Mouse (Mus musculus): ENCODE measurements around the gene Cped1.

The Cped1 gene

DNA sequence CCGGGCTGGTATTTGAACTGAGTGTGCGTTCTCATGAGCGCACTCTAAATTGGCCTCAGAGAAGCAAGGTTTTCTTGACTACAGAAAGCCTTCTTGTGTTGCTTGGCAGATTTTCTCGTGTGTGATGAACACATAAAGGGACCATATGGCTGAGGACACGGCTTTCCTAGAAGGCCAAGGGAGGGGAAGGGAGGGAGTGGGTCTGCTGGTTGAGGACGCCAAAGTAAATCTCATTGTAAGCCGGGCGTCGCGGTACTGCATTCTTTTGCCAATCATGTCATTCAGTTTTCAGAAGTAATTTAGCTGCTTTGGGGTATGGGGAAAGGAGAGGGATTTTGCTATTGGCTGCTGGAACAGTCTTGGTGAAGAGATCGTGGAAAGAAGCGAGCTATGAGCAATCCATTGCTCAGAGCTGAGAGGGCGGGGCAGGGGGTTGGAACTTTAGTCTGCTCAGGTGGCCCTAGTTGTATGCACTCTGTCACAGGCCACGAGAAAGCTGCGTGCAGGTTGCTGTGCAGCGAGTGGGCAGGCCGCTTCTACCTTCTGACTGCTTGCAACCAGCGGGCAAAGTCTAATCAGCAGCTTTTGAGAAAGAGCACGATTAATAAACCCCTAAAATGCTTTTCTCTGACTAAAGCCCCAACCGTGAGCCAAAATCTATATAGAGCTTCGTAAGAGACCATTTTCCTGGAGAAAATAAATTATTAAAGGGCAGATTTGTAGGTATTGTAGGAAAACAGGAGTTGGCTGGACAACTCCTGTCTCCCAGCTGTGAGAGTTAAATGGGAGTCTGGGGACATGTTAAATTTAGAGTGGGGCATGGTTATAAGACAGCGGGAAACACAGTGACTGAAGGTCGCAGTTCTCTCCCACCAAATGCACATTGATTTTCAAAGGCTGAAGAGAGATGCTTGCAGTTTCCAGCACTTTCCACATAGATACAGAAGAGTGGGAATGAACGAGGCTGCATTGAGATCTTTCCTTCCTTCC, 203.9 kb downstream of the Cped1 start:
- DNase-seq, result no peak

DNA sequence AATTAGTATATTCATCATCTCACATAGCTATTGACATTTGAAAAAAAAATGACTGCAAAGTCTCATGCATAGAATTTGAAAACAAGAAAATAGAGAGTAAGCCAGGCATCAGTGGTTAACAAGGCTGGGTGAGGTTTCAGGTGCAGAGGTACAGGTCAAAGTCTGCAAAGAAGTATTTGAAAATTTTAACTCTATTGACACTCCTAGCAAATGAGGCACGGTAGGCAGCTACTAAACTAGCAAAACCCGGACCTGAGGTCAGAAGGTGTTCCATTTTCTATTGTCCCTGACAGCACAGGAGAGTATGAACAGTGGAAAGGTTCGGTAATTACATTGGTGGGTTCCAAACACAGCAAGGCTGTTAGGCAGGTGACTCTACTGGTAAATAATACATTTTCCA, 212.9 kb downstream of the Cped1 start:
- DNase-seq, result no peak

DNA sequence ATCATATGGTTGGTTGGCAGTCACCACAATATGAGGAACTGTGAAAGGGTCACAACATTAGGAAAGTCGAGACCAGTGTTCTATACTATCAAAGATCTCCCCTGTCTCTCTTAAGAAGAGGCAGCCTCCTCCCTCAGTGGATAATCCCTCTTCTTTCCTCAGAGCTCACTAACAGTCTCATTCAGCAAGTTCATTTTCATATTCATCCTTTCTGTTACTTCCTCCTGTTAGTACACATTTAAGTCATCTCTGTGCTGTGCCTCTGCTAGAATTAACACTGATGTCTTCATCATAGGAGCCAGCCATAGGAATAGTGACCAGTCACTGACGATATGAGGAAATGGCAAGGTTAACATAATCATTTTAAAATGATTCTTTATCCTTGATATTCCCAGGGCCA, 213.8 kb downstream of the Cped1 start:
- no peak for DNase-seq

DNA sequence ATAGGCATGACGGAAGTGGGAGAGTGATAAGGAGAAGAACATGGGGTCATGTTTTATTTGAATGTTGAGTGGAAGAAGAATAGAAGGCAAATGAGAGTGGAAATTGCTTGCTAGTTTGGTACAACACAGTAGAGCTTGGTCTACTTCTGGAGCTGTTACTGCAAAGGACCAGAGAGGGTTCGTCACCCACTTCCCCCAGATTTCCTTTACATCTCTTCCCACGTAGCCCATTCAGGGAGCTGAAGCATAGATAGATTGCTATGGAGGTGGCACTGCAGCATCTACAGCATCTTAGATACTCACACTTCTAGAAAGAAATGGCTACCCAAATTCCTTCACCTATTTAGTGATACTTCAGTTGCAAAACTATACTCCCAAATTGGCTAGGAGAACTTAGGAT, 214.4 kb downstream of the Cped1 start:
- DNase-seq, result no peak

DNA sequence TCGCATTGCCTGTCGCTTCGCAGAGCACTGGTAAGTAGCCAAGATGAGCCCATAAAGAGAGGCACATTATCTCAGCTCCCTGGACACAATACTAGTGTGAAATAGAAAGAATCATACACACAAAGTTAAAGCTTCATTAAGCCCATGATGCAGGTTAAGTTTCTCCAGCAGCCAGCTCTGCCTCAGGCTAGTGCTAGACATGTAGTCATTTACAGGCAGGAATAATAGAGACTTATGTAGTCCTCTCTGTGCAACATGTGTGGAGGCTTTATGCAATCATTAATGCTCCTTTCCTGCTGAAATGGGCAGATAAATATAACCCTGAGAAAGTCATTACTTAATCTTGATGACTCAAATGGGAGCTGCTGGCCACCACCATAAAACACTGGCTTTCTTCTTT, 216.2 kb downstream of the Cped1 start:
- no peak for DNase-seq

DNA sequence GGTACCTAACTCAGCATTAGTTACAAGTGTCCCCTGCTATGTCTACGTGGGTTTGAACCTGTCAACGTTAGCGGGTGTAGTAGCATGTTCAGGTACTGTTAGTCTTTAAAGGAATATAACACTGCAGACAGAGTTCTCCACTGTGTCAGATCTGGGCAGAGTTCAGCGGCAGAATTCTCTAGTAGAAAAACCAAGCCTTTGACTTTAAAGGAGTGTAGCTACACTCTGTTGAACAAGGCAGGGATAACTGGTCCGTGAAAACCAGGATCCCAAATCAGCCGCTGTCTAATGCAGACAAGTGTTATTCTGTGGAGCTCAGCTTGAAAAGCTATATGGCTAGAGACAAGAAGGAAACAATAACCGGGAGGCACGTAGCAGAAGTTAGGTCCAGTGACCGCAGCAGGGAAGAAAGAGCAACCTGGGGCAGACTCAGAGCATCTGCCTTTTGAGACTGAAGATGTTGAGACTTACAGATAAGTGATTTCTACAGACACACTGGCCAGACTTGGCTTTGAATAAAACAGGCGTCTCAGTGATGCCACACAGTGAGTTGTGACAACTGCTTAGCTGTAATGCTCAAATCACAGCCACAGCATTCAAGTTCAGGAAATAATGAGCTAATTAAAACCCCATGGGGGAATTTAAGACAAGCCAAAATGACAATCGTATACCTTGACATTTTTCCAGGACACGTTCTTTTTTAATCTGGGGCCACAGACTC, 219.5 kb downstream of the Cped1 start:
- no peak for DNase-seq

DNA sequence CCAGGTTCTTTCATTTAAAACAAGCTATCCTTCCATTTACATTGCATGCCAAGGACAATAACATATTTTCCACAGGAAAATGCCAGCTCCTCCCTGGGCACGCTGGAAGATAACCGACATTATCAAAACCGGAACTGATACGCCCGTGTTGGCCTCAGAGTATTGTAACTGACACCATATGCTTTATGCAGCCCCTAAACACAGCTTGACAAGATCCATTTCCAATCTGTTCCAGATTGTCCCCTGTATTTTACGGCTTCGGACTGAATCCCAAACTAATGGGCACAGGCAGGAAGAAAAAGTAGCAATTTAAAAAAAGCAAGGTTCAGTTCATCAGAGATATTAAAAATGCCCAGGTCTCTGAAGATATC, 220.0 kb downstream of the Cped1 start:
- no peak for DNase-seq

DNA sequence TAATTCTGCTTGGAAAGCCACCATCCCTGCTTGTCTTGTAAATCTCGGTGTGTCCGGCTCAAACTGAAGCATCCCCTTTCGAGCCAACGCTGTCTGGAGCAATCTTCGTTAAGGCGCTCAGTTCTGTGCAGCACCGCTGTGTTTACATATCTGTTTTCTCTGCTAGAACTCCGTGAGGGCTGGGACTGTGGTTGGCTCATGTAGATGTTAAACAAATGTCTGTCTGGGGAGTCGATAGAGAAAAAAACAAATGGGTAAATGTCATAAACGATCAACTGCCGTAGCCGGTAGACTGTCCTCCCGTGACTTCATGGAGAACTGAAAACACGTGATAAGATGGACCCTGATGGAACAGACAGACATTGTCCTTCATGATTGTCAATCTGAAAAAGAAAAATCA, 220.5 kb downstream of the Cped1 start:
- DNase-seq, result no peak

DNA sequence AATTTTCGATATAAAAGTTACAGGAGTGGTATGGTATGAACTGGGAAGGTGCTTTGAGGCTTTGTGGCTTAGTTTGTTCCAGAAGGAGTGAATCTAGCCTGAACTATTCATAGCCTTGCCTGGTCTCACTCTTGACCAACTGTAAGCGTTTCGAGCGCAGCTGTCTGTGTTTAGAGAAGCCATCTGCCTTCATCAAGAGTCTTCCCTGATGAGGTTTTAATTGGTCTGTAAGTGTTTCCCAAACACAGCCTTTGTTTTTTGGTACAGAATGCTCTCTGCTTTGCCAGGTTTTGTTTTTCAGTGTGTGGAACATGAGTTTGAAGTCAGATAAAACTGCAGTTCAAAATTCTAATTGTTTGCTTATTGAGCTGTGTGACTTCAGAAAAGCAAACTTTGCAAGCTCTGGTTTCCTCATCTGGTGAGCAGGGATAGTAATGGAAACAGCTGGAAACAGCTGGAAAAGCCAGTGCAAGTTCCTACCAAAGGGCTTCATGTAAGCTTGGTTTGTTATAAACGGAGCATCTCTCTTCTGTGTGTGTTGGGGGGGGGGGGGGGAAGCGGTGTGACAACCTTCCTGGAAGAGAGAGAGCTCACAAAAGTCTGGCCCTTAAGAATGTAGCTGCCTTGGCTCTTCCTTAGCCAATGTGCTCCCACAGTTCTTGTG, 221.0 kb downstream of the Cped1 start:
- no peak for DNase-seq

DNA sequence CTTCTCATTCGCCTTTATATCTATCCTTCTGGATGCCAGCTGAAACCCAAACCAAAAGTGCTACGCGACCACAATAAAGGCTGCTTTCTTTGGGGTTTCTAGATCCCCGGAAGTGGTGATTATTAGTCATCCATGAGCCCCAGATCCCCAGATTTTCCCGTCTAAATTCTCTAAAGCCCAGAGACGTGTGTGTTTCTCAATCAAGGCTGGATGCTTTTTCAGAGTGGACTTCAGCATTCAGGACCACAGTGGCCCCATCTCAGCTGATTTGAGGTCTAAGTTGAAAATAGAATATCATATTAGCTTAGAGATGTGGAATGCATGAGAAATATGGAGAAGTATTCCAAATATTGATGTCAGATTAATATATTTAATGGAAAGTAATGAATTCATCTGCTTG, 226.4 kb downstream of the Cped1 start:
- no peak for DNase-seq

DNA sequence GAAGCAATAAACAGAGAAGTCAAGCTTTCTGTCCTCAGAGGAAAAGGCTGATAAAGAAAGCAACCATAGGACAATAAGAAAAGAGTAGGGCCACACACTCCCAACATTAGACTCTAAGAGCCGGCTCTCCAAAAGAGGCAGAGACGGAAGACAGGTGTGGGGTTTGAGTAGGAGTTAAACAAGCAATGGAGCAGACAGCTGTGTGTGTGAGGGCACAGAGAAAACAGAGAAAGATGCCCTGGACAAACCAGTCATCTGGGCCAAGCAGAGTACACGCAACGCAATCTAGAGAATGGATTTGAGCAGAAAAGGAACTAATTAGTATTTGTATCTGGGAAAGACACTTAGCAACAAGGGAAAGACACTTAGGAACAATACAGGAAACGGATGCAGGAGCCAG, 227.5 kb downstream of the Cped1 start:
- no peak for DNase-seq

DNA sequence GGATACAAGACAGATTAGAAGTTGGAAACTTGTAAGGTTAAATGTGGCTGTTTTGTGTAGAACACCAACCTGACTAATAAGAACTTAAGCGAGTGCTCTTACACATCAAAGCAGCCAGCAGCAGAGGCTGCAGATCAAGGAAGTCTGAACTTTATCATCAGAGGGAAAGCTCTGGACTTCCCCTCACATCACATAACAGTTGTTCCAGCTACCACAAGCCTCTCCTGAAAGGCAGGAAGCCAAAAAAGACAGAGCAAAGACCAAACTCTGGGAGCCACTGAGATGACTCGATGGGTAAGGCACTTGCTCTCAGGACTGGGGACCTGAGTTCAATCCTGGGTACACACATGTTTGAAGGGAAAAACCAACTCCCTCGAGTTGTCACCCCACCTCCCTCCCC, 228.1 kb downstream of the Cped1 start:
- no peak for DNase-seq

DNA sequence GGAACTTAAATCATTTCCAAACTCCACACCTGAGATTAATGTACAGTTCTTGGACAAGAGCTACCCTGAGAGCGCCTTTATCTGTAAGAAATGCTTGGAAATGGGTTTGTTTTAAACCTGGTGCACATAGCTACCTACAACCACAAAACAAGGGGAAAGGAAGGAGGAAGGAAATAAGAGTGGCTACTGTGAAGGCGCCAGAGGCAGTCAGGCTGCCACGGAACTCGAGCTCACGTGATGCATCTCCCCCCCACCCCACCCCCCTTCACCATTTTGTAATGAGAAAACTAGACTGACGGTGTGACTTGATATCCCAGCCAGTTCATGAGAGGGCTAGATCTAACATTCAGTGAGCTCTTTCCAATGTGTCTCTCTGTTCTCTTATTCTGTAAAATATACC, 228.9 kb downstream of the Cped1 start:
- DNase-seq, result no peak

DNA sequence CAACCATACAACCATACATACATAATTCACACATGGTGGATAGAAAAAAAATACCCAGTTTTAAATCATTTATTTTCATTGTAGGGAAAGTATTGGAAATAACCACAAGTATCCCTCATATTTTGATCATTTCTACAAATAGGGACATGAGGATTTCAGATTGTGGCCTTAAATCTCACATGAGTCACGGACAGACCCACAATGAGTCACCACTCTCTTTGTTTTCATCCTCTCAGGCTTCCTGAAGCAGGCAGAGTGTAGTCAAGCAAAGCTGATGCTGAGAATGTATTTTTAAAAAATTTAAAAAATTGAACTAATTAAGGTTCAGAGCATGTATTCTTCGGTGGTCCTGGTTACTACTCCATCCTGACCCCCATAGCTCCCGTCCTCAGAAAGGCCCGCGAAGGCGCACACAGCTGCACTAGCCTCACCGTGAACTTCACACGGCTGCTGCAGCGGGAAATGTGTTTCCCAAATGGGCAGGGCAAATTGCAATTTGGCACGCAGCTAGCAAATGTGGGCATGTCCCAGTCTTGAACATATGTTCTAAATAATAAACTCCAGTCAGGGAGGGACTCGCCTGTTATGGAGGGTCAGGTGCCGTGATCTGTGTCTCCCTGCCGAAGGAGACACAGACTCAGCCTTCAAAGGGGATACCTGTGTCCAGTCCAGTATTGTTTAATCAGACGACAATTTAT, 230.7 kb downstream of the Cped1 start:
- no peak for DNase-seq

DNA sequence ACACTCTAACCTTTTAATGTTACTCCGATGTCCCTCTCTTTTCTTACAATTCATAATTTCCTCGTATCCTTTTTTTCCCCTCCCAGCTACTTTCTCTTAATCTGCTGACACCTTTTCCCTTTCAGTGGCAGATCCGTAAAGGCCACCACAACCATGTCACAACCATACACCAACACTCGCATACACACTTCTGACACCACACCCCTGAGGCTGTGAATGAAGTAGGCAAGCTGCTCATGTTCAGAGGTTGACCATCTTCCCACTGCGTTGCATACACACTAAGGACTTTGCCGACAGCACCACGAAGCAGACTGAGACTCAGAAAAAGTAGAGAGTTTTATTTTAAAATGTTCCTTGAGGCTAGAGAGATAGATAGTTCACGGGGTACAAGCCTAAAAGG, 235.4 kb downstream of the Cped1 start:
- no peak for DNase-seq

DNA sequence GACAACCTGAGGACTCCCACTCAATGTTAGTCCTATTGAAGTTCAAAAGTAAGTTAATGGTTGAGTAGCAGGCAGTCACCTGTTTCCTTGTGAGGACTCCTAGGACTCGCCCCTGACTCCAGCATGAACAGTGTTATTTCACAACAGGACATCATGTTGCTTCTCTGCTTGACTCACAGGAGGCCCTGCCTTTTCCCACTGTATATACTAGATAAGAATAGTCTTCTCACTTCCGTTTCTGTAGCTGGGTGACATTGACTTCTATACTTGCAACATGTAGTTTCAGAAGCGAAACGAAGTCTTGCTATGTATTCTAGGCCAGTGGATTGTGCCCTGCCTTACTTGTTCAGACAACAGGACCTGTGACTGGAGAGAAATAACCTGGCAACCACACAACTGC, 236.4 kb downstream of the Cped1 start:
- DNase-seq, result no peak

DNA sequence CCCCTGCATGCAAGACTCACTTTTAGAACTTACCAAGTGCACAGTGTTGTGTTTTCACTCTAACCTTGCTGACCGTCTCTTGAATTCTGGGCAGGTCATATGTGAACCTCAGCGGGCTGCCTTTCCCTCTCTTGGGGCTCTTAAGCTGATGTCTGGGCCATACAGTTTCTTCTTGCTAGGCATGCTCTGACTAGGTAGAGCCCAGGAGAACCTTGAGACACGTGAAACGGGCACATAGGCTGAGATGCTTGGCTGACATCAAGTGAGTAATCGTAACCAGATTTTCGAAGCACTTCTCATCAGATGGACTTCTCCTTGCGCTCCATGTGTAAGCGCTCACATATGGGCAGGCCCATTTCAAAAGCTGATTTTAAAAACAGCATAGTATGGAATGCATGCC, 237.2 kb downstream of the Cped1 start:
- no peak for DNase-seq

DNA sequence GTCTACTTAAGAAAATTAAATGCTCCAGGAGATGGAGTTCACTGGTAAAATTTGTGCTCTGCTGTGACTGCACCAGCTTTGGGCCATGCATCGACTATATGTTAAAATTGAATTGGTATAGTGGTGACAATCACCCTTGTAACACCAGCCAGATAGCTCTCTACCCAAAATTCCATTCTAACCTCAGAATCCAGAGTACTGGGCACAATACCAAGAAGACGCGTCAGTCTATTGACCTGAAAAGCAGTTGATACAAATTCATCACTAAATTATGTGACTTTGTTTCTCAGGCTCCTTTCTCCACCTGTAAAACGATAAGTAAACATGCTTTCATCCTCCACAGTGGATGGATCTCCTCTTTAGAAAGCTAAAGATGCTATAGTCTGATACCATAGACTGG, 238.6 kb downstream of the Cped1 start:
- no peak for DNase-seq

DNA sequence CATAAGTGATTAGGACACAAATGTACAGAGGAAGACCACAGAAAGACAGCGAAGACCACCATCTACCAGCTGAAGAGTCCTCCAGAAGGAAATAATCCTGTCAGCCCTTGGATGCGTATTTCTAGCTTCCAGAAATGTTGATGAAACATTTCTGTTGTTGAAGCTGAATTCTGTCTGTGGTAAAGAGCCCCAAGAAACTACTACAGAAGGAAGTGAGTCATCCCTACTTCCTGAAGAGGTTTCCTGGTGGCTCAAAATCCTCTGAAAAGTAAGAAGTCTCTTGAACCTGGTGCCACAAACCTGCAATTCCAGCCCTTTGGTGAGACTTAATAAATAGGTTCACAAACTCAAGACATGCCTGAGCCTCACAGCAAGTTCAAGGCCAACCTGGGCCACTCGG, 245.5 kb downstream of the Cped1 start:
- no peak for DNase-seq

DNA sequence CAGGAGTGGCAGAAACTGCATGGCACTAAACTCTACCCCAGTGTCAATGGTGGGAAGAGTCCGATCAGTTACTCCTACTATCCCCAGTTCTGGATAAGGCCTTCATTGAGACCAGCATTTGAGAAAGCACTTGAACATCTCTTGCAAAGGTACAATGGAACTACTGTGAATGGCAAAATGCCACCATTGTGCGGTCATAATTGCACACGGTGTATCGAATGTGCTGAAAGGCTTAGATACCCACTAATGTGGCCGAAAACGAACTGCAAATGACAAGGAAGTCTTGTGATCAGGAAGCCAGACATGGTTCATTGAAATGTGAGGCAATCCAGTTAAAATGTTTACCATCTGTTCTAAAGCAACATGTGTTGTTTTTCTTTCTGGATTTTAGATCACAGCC, 247.8 kb downstream of the Cped1 start:
- DNase-seq, result no peak

DNA sequence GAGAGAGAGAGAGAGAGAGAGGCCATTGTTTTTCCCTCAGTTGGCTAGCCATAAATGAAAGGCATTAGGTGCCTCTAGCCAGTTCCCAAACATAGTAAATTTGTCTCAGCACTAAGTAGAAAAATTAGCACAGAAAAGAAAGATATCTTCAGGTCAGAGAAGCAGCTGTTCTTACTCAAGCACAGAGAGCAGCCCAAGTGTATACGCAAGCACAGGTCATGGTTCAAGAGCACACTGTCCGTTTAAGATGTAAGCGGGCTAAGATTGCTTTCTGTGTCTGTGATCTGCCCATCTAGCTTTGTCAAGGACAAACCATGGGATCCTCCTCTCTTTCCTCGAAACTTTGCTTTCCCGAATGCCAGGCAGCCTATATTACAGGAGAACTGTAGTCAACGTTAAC, 249.4 kb downstream of the Cped1 start:
- DNase-seq, result no peak

DNA sequence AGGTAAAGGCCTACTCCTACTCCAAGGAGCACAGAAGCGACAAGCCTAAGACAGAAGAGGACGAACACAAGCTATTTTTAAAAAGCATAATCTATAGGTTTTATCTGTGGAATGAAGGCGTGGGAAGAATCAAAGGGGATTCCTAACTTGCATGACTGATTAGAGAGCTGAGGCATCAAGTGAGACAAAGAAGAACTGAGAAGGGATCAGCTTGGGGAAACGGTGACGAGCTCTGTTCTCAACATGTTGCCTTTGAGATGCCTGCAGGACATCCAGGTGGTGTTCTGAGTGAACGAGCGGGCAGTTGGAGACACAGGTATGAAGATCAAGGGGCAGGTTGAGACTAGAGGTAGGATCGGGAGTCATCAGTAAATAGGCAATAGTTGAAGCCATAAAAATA, 257.6 kb downstream of the Cped1 start:
- no peak for DNase-seq

DNA sequence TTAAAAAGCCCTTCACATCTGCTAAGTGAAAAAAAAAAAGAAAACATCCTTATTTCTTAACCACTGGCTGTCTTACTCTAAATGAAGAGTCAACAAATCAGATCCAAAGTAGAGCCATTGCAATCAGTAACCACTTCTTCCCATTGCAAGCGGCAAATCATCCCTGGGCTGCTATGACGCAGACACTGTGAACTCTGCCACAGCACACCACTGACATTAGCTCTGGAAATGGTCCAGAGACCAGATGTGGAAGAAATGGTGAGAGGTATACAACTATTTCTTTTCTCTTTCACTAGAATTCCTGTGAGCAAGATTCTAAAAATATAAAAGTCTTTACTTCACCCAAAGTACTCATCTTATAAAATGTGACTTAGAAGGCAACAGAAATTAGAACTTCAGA, 261.0 kb downstream of the Cped1 start:
- DNase-seq, result no peak
